Mouse (Mus musculus) brain, embryonic 14.5 days (tissue): ENCODE data around the gene Gpr139.

Experiments
- CTCF ChIP-seq: fragments of 200-500 bp; IDR thresholded peaks from 2 replicates; pipeline ENCODE4 v1.5.1; 2012; ENCODE audit warnings: inconsistent platforms, mild to moderate bottlenecking, moderate library complexity, borderline replicate concordance; ENCODE audit not compliant: insufficient read depth, insufficient read length; ENCODE audit errors: extremely low read depth
- POLR2A ChIP-seq: fragments of 200-500 bp; IDR thresholded peaks from 2 replicates; pipeline ENCODE4 v1.6.1; 2012; ENCODE audit warnings: mild to moderate bottlenecking, inconsistent platforms, borderline replicate concordance; ENCODE audit not compliant: poor library complexity, insufficient read depth, insufficient read length, severe bottlenecking; ENCODE audit errors: extremely low read depth

- TF ChIP-seq POLR2A (no peak), CTCF (no peak)
Observed at GRCm38 (mm10) chr7:119207251-119207650, 22.8 kb upstream of the Gpr139 start.
